Mouse (Mus musculus) lung, adult 10 weeks (tissue): Measurements from ENCODE around the gene Tmem222. TPM values are rescaled to one million over a fixed set of nuclear protein-coding genes. Genes with fewer than 3 reads are reported as not detected.

Experiments used
- polyA plus RNA-seq: library from polyadenylated mRNA; stranded (reverse); fragments of 350-450 nt; fragmentation: Illumina TruSeq; extraction: RNeasy Lipid Tissue Mini Kit (QIAGEN cat#74804); gene quantifications from one replicate; pipeline ENCODE4 v1.2.3, GENCODE M21; 2014; ENCODE audit warnings: low read depth, low replicate concordance; ENCODE audit not compliant: insufficient read depth

Gene Tmem222
- polyA plus RNA-seq = 49.0 TPM

GRCm38 (mm10) chr4:133277104-133278026 is at the start of gene Tmem222:
TSS of gene Tmem222 (minus strand) at chr4:133277792.

DNA sequence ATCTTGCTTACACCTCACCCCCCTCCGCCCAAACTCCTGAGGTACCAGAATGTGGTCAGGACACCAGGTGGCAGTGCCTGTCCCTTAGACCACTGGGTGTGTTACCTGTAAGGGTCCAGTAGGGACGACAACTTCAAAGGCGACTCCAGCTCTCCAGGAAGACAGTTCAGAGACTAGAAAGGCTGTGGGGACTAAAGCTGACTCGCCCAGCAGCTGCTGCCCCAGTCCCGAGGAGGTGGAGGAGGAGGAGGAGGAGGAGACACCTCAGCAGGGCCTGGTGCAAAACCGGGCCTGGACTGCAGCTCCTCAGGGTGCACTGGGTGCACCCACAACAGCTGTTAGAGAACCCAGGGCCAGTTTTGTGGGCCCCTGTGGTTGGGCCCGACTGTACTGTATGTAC is 14.7 kb downstream of the Tmem222 start, which contains the start of gene Sytl1:
Gene Sytl1, minus strand, starts transcription at position 232 of the 400 bp plus-strand sequence.

GRCm38 (mm10) chr4:133240490-133240921 is 37.1 kb downstream of the Tmem222 start, which contains the start of gene Map3k6:
TSS of gene Map3k6 (plus strand) at chr4:133240818.

Other genes with a start within 250 kb of the Tmem222 start
- gene Wasf2, start 147.3 kb downstream of the Tmem222 start, polyA plus RNA-seq = 25.5 TPM
- gene Cd164l2, start 65.7 kb downstream of the Tmem222 start, polyA plus RNA-seq = 2.5 TPM
- gene Gpr3, start 65.3 kb downstream of the Tmem222 start, polyA plus RNA-seq = not detected
- gene Map3k6, start 37.0 kb downstream of the Tmem222 start, polyA plus RNA-seq = 20.8 TPM
- 2.9 TPM for gene Sytl1, start 14.7 kb downstream of the Tmem222 start, polyA plus RNA-seq
- gene Wdtc1, start 75.7 kb upstream of the Tmem222 start, polyA plus RNA-seq = 14.0 TPM
- 9.4 TPM for gene Slc9a1, start 91.9 kb upstream of the Tmem222 start, polyA plus RNA-seq
- 8.4 TPM for gene Tent5b, start 202.3 kb upstream of the Tmem222 start, polyA plus RNA-seq
- 7.2 TPM for gene Trnp1, start 220.8 kb upstream of the Tmem222 start, polyA plus RNA-seq
- 8.1 TPM for gene Kdf1, start 241.2 kb upstream of the Tmem222 start, polyA plus RNA-seq